Mouse (Mus musculus): ENCODE results near the gene Ctnnbip1.

- TF ChIP-seq CTCF (IDR thresholded peaks at IDR 0.05; ENCODE audit: insufficient read depth, low read depth, low read length) (no peak), POLR2A (IDR thresholded peaks at IDR 0.05; ENCODE audit: insufficient read depth, low read depth, low read length) (no peak)
These were observed 54.4 kb downstream of the Ctnnbip1 start for GRCm38 (mm10) chr4:149572446-149572845.
